Mouse (Mus musculus) liver, adult 2 months (tissue): ENCODE measurements around the gene Nf2.

ENCODE experiments used
- CTCF ChIP-seq: fragments of 200-500 bp; IDR thresholded peaks from 2 replicates; pipeline ENCODE4 v1.5.1; 2011; ENCODE audit warnings: low read depth, low read length, control low read depth
- POLR2A ChIP-seq: fragments of 200-500 bp; IDR thresholded peaks from 2 replicates; pipeline ENCODE4 v1.6.1; 2011; ENCODE audit warnings: low read length, control low read depth; ENCODE audit not compliant: insufficient read depth; ENCODE audit errors: extremely low read depth

DNA sequence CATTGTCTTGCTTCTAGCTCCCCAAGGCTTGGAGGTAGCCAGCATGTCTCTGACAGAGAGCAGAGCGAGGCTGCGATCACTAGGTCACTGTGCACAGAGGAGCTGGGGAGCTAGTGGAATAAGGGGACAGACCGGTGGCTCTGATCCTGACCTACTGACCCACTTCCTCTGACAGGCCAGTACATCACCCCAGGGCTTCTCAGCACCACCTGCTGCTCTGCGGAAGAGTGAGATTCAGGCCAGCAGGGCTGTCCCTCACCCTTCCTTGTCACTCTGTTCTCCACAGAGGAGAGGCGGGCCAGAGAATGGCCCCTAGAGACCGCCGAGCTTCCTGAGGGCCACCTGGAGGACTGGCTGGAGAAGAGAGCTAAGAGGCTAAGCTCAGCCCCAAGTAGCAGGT is 117.6 kb downstream of the Nf2 start:
- TF ChIP-seq POLR2A (no peak), CTCF (no peak)
